Mouse (Mus musculus) midbrain, embryonic 10.5 days (tissue): ENCODE data around the gene Larp4b. TPM values are rescaled to one million over a fixed set of nuclear protein-coding genes. Genes with fewer than 3 reads are reported as not detected.

ENCODE experiments used
- DNase-seq: peaks from one replicate; pipeline ENCODE4 v3.0.0-alpha.2; 2017; ENCODE audit warnings: low spot score
- H3K27ac ChIP-seq: fragments of 300-500 bp; sonication (generic); replicated peaks from 2 replicates; pipeline ENCODE4 v1.5.1; 2016; ENCODE audit warnings: mild to moderate bottlenecking
- H3K27me3 ChIP-seq: fragments of 300-500 bp; sonication (generic); 2 replicates; pipeline ENCODE4 v1.6.1; 2016; ENCODE audit warnings: low read depth, mild to moderate bottlenecking; ENCODE audit not compliant: poor library complexity, severe bottlenecking
- H3K36me3 ChIP-seq: fragments of 300-500 bp; sonication (generic); 2 replicates; pipeline ENCODE4 v1.6.1; 2016; ENCODE audit warnings: mild to moderate bottlenecking, moderate library complexity
- H3K4me1 ChIP-seq: fragments of 300-500 bp; sonication (generic); 2 replicates; pipeline ENCODE4 v1.6.1; 2016
- H3K4me3 ChIP-seq: fragments of 300-500 bp; sonication (generic); 2 replicates; pipeline ENCODE4 v1.5.1; 2016; ENCODE audit warnings: mild to moderate bottlenecking, moderate library complexity
- H3K9me3 ChIP-seq: fragments of 300-500 bp; sonication (generic); replicated peaks from 2 replicates; pipeline ENCODE4 v1.6.1; 2016; ENCODE audit warnings: mild to moderate bottlenecking
- WGBS: fragments of 180-500 bp; shearing (Covaris S2); methylation state at CpG from one replicate; pipeline ENCODE4 v1.1.7; 2016; 5-methylcytosine and 5-hydroxymethylcytosine counted together
- polyA plus RNA-seq: library from polyadenylated mRNA; unstranded; fragments of >200 nt; fragmentation: Nextera tagmentation; extraction: Ambion mirVana; gene quantifications from 2 replicates; pipeline ENCODE4 v1.2.1, GENCODE M21; 2016

Gene Larp4b
- polyA plus RNA-seq, 1 experiment from 2014 or later, result 31.4 TPM

DNA sequence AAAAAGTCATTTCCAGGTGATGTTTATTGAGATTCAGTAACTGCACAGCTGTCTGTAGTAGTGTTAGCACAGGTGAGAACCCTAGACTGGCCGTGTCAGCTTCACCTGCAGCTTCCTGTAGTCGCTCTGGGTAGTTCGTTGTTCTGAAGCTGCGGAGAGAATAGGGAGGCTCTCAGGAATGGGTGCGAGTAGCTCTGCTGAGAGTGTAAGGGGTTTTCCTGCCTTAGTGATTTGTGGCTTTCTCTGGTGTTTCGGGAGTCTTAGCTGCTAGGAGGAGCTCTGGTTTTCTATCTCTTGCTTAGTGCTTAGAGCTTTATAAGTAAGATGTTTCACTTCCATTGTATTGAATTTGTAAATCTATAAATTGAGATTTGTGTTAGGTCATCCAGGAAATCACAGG, 42.4 kb downstream of the Larp4b start:
- Histone ChIP-seq H3K4me3 (no peak overlapping the region), H3K36me3 (peaks cover 70% of the 10 kb centered on the region)

DNA sequence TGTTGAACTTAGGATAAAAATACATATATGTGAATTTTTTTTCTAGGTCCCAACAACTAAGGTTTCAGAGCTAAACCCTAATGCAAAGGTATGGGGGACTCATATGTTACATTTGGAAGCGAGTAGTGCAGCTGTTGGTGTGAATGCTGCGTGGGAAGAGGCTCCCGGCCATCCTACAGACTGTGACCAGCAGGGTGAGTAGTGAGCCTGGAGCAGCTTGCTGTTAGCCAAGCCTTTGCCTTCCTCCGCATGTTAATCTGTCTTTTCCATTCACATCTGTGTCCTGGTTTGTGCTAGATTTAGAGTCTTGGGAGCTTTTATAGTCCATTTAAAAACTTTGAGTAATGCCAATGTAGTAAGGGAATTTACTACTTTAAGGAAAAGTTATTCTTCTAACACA, 43.1 kb downstream of the Larp4b start:
- Histone ChIP-seq H3K27ac (no peak overlapping the region), H3K36me3 (peaks cover 70% of the 10 kb centered on the region), H3K4me1 (peaks cover 2% of the 10 kb centered on the region), H3K4me3 (no peak overlapping the region), H3K9me3 (no peaks in the 10 kb centered on the region), H3K27me3 (no peaks in the 10 kb centered on the region)
- no peak for DNase-seq
- WGBS, result 72% methylated on average over 4 of the region's 4 CpGs

More for the DNA sequence above, 42.4 kb downstream of the Larp4b start:
- Histone ChIP-seq H3K9me3 (no peaks in the 10 kb centered on the region), H3K4me1 (no peaks in the 10 kb centered on the region), H3K27ac (no peak overlapping the region), H3K27me3 (no peaks in the 10 kb centered on the region)
- 89% methylated on average over 6 of the region's 6 CpGs for WGBS
- DNase-seq, result no peak

DNA sequence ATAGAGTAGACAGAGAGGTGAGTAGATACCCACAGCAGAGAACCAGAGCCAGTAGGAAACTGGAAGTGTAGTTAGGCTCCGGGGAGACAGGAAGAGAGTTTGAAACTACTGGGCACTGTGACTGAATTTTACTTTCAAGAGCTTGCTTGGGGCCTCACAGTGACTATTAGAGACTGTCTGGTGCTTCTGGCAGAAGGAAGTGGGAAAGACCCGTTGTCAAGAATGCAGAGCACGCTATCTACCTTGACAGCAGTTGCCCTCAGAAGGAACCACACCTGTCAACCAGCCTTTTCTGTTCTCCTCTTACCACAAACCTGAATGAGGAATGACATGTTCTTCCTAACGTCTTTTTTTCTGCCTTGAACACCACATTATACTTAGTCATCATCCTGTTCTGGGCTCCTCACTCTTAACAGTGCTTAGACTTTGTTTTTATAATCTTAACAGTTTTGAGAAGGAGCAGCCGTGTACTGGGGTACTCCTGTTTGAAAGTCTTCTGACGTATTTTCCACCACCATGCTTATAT, 45.8 kb downstream of the Larp4b start:
- DNase-seq, result no peak
- H3K4me3 ChIP-seq, result no peak overlapping the region
- H3K9me3 ChIP-seq, result no peaks in the 10 kb centered on the region
- 94% methylated on average over 6 of the region's 6 CpGs for WGBS
- H3K36me3 ChIP-seq, result peaks cover 74% of the 10 kb centered on the region
- H3K27ac ChIP-seq, result no peak overlapping the region
- peaks cover 10% of the 10 kb centered on the region for H3K4me1 ChIP-seq
- no peaks in the 10 kb centered on the region for H3K27me3 ChIP-seq

DNA sequence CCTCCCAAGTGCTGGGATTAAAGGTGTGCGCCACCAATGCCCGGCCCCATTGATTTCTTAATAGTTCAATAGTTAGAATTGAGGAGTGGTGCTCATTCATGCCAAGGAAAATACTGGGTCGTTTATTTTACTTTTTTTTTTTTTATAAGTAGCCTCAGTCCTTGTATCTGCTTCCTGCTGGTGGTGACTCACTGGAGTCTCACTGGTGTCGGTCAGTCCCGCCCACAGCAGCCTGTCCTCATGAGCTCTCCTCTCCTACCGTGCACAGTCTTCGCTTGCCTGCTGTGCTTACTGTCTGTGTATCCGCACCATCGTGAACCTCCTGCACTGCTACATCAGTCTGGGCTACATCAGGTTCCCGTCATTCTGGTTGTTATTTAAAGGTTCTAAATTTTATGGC, 46.5 kb downstream of the Larp4b start:
- Histone ChIP-seq H3K4me3 (no peak overlapping the region), H3K27ac (no peak overlapping the region), H3K4me1 (peaks cover 10% of the 10 kb centered on the region), H3K36me3 (peaks cover 80% of the 10 kb centered on the region), H3K9me3 (no peaks in the 10 kb centered on the region), H3K27me3 (no peaks in the 10 kb centered on the region)
- DNase-seq, result no peak
- 92% methylated on average over 10 of the region's 10 CpGs for WGBS

DNA sequence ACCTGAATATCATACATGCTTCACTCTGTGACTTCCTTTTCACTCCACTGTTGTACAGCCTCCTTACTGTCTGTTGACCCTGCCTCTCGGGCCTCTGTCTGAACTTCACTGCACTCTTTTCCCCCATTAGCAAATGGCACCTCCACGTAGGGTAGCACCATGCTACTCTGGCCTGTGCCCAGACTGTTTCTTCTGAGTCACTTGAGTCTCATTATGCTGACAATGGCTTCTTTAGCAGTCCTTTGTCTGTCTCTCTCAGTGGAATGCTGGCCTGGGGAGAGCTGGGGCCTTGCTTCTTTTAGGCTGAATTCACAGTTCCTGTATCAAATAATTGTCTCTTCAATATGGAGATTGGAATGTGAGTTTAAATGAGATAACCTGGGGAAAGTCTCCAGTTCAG, 48.7 kb downstream of the Larp4b start:
- 25% methylated on average over 2 of the region's 2 CpGs for WGBS

DNA sequence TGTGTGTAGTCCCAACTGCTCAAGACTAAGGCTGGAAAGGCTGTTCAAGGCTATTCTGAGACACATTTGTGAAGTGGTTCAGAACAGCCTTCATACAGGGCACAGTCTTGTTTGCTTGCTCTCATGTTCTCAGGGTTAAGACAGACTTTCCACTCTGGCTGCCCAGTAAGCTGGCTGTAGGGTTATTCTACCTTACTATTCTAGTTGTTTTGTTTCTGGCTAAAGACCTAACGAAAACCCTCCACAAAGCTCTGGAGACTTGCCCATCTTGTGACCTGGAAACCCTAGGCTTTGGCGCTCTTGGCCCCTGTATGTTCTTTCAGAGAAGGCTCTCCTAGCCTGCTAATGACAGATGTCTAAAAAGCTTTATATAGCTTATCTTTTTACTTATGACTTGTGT, 55.1 kb downstream of the Larp4b start:
- H3K4me3 ChIP-seq, result no peak overlapping the region
- WGBS, result 82% methylated on average over 2 of the region's 2 CpGs
- no peaks in the 10 kb centered on the region for H3K4me1 ChIP-seq
- peaks cover 90% of the 10 kb centered on the region for H3K36me3 ChIP-seq
- no peak for DNase-seq
- no peaks in the 10 kb centered on the region for H3K27me3 ChIP-seq
- no peaks in the 10 kb centered on the region for H3K9me3 ChIP-seq
- H3K27ac ChIP-seq, result no peak overlapping the region

More for the DNA sequence above, 48.7 kb downstream of the Larp4b start:
- Histone ChIP-seq H3K4me1 (peaks cover 10% of the 10 kb centered on the region), H3K36me3 (peaks cover 89% of the 10 kb centered on the region), H3K9me3 (no peaks in the 10 kb centered on the region), H3K4me3 (no peak overlapping the region), H3K27me3 (no peaks in the 10 kb centered on the region), H3K27ac (peak overlapping the region; percentile 6; the same call in 1 of the 2 replicates)
- no peak for DNase-seq

DNA sequence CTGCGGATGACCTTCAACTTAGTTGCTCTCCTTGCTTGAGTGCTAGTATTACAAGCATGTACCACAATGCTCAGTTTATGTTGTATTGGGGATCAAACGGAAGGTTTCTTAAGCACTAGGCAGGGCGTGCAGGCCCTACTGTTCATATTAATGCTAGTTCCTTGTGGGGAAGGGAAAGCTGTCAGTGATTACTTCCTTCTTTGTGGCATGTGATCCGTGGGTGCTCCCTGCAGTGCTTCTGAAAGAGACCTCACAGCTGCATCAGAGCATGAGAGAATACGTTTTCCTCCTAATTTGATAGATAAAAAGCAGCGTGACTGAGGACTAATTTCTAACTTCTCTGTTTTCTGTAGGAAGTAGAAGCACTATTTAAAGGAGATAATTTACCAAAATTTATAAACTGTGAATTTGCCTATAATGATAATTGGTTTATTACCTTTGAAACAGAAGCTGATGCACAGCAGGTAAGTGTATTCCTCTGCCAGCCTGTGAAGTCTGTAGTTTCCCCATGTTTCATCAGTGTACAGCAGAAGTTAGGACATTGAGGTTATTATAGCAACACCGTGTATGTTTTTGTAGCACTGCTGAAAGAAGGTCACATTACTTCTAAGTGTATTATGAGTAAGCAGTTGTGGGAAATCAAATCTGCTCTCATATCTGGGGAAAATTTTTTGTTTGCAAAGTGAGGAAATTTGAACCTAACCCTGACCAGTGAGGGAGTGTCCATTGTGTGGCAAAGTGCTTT, 56.0 kb downstream of the Larp4b start:
- Histone ChIP-seq H3K9me3 (no peaks in the 10 kb centered on the region), H3K27ac (no peak overlapping the region), H3K4me3 (no peak overlapping the region), H3K27me3 (no peaks in the 10 kb centered on the region), H3K36me3 (peaks cover 90% of the 10 kb centered on the region), H3K4me1 (no peaks in the 10 kb centered on the region)
- WGBS, result 71% methylated on average over 7 of the region's 7 CpGs
- no peak for DNase-seq

DNA sequence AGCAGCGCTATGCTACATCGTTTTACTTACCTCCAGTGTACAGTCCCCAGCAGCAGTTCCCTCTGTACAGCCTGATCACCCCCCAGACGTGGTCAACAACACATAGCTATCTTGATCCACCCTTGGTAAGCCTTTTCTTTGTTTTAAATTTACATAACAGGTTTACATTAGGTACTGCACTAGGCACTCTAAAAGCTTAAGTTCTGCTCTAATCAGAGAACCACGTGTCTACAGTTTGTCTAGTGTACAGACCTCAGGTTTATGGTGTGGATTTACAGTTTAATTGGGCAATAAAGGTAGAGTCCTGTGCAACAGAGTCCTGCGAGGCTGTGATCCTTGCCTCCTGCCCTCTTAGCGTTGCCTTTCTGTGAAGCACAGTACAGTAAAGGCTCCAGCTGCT, 57.4 kb downstream of the Larp4b start:
- no peaks in the 10 kb centered on the region for H3K9me3 ChIP-seq
- no peaks in the 10 kb centered on the region for H3K27me3 ChIP-seq
- 94% methylated on average over 6 of the region's 6 CpGs for WGBS
- no peak overlapping the region for H3K4me3 ChIP-seq
- H3K27ac ChIP-seq, result no peak overlapping the region
- no peak for DNase-seq
- peaks cover 92% of the 10 kb centered on the region for H3K36me3 ChIP-seq
- H3K4me1 ChIP-seq, result no peaks in the 10 kb centered on the region

DNA sequence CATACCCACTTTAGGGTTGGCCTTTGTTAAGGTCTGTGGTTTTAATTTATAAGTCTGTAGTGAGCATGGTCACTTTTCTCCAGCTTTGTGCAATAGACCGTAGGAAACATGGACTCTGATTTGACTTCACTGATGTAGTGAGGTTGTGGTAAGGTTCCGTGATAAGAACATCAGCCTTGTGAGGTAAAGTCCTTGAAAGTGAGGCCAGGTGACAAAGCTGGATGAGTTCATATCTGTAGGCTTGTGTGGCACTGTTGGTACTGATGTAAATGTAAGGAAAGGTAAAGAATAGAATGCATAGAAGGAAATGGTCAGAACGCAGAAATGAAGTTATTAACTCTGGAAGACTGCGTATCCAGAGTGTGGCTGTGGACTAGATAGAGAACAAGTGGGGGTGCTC, 57.9 kb downstream of the Larp4b start:
- Histone ChIP-seq H3K9me3 (no peaks in the 10 kb centered on the region), H3K36me3 (peaks cover 92% of the 10 kb centered on the region)
- DNase-seq, result no peak

DNA sequence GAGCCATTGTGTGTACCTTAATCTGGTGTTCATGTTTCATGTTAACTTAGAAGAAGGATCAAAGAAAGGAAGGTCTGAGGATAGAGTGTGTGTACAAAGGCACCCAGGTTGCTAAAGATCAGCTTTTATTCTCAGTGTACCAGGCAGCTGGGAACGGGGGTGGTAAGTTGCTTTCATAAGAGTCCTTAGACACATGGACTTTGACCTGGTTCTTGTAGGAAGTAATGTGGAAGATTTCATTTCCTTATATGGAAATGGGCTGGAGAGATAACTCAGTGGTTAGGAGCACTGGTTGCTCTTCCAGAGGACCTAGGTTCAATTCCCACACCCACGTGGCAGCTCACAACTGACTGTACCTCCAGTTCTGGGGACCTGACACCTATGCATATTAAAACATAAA, 58.6 kb downstream of the Larp4b start:
- Histone ChIP-seq H3K27me3 (no peaks in the 10 kb centered on the region), H3K4me3 (no peak overlapping the region), H3K36me3 (peaks cover 91% of the 10 kb centered on the region), H3K4me1 (no peaks in the 10 kb centered on the region), H3K27ac (no peak overlapping the region), H3K9me3 (no peaks in the 10 kb centered on the region)
- DNase-seq, result no peak
- WGBS, result 93% methylated on average over 2 of the region's 2 CpGs

More for the DNA sequence above, 57.9 kb downstream of the Larp4b start:
- no peaks in the 10 kb centered on the region for H3K4me1 ChIP-seq
- 96% methylated on average over 4 of the region's 4 CpGs for WGBS
- H3K4me3 ChIP-seq, result no peak overlapping the region
- H3K27ac ChIP-seq, result no peak overlapping the region
- no peaks in the 10 kb centered on the region for H3K27me3 ChIP-seq

DNA sequence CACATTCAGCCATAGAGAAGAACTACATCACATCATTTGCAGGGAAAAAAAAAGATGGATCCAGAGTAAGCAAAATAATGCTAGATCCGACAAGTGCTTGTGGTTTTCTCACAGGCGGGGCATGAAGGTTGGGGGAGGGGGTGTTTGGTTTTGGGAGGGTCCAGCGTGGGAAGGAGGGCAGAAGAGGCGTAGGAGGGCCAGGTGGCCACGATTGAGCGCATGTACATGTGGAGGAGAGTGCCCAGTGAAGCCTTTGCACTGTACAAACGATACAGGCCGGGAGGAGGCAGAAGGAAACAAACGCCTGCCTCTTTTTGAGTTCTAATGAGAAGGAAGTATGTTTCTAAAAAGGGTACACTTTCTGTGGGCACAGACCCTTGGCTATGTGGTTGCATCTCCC, 60.1 kb downstream of the Larp4b start:
- H3K27me3 ChIP-seq, result no peaks in the 10 kb centered on the region
- H3K9me3 ChIP-seq, result no peaks in the 10 kb centered on the region
- WGBS, result 89% methylated on average over 9 of the region's 9 CpGs
- no peak overlapping the region for H3K27ac ChIP-seq
- no peak overlapping the region for H3K4me3 ChIP-seq
- no peak for DNase-seq
- H3K36me3 ChIP-seq, result peaks cover 95% of the 10 kb centered on the region
- H3K4me1 ChIP-seq, result no peaks in the 10 kb centered on the region

DNA sequence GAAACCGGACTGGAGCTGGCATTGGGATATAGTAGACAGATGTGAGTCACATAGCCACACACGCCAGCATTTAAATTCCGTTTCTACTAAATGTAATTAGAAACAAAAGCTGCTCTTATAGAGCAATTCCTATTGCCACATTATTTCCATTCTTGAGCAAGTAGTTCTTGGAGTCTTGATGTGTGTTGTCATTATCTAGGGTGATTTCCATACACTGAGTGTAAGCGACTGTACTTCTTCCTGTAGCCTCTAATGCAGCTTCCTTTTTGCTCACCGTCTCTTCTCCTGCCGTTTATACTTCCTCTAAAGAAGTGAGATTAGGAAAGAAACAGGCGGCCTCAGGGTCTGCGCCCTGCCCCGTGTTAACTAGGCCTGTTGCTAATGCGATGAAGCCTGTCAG, 65.6 kb downstream of the Larp4b start:
- Histone ChIP-seq H3K9me3 (no peaks in the 10 kb centered on the region), H3K27me3 (no peaks in the 10 kb centered on the region), H3K27ac (no peak overlapping the region), H3K36me3 (peaks cover 93% of the 10 kb centered on the region), H3K4me1 (no peaks in the 10 kb centered on the region), H3K4me3 (no peak overlapping the region)
- 93% methylated on average over 10 of the region's 10 CpGs for WGBS
- no peak for DNase-seq

DNA sequence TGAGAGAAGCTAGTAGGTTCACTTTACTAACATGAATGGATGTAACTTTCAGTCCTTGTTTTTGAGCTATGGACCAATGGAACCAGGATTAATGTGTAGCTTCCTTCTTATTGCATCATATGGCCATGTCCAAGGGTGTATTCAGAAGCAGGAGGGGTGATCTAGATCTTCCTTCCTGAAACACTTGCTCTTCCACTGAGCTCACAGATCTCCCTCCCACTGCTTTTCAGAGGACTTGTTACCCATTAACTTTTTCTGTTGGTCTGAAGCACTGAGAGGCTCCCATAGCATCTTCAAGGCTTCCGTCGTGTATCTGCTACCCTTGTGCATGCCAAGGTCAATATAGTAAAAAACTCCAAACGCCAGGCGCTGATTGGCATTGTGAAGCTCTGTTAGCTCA, 69.2 kb downstream of the Larp4b start:
- no peak overlapping the region for H3K4me3 ChIP-seq
- WGBS, result 97% methylated on average over 4 of the region's 4 CpGs
- no peaks in the 10 kb centered on the region for H3K9me3 ChIP-seq
- no peak overlapping the region for H3K27ac ChIP-seq
- no peak for DNase-seq
- peaks cover 95% of the 10 kb centered on the region for H3K36me3 ChIP-seq
- H3K4me1 ChIP-seq, result no peaks in the 10 kb centered on the region
- H3K27me3 ChIP-seq, result no peaks in the 10 kb centered on the region
